Mouse (Mus musculus) cerebellum, postnatal 4 days (tissue): Measurements from ENCODE around the gene Trappc6b.

ENCODE experiments used
- DNase-seq, 2 experiments: peaks; one replicate each; pipeline ENCODE4 v3.0.0; 2022; ENCODE audit warnings: low spot score in 2 of 2, mixed read lengths in 1 of 2

Gene Trappc6b

DNA sequence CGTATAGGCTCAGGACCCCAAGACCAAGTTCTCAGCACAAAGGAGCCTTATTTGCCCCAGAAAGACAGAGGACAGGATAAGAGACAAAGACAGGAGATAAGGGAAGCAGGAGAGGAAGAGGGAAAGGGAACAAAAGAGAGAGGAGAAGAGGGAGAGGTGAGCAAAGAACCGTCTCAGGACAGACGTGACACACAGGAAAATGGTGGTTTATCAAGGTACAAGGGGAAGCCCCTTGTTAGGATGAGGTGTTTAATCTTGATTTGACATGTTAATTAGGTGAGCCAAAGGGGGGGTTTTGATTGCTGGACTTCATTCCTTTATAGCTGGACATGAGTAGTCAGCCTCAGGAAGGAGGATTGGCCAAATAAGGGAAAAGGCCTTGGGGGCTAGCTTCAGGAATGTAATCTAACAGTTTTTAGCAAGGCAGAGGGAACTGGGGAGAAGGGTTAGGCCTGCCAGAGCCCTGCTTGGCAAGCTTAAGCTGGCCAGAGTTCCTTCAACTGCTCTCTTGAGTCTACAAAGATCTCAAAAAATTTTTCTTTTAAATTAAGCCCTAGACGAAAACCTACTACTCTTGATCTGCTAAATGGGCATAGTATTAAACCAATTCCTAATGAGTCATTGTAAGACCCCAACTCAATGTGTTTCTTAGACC lies 5.9 kb downstream of the Trappc6b start:
- no peak for DNase-seq

DNA sequence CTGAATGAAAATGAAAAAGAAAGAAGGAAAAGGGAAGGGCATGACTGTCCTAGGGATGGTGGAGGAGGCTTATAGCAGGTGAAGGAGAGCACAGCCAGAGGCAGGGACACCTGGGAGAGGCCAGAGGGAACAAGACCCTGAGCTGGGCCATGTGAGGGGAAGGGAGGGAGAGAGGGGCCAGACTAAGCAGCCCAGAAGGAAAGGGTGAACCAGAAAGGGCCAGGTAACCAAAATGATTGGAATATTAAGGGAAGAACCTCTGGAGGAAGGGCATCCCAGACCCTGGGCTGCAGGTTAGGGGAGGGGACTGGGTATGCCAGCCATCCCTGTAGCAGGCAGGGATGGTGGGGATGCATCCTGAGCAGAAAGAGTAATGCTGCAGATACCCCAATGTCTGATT lies 7.3 kb downstream of the Trappc6b start:
- no peak for DNase-seq

- no peak for DNase-seq
These were observed 8.1 kb downstream of the Trappc6b start for GRCm38 (mm10) chr12:59053166-59053565.

DNA sequence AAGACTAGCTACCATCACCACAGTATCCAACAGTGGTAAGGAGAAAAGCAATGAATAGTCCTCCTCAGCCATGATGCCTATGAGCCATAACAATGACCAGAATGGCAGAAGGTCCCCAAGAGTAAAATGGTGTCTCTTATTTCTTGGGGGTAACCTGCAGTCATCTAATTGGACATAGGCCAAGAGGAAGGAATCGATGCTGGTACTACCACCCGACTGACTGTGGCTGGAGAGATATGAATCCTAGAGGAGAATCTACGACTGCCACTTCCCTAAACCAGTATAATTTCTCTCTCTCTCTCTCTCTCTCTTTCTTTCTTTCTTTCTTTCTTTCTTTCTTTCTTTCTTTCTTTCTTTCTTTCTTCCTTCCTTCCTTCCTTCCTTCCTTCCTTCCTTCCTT lies 8.8 kb downstream of the Trappc6b start:
- no peak for DNase-seq

DNA sequence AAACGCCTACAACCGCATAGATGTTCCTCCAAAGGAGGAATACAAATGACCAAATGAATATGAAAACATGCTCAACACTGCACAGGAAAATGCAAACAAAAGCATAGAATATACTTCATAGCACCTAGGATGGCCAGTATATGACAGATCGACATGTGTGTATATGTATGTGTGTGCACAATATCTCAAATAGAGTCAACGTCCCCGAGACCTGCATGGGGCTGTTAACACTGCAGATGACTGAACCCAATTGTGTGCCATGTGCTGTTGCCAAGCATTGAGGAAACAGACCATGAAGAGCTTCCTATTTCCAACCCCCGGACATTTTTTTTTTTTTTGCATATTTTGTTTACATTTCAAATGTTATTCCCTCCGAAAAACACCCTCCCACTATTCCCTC lies 20.4 kb downstream of the Trappc6b start:
- DNase-seq = no peak

GRCm38 (mm10) chr12:59039971-59040844 lies 21.1 kb downstream of the Trappc6b start:
- DNase-seq = peak in 1 of 2 experiments; percentile 4

DNA sequence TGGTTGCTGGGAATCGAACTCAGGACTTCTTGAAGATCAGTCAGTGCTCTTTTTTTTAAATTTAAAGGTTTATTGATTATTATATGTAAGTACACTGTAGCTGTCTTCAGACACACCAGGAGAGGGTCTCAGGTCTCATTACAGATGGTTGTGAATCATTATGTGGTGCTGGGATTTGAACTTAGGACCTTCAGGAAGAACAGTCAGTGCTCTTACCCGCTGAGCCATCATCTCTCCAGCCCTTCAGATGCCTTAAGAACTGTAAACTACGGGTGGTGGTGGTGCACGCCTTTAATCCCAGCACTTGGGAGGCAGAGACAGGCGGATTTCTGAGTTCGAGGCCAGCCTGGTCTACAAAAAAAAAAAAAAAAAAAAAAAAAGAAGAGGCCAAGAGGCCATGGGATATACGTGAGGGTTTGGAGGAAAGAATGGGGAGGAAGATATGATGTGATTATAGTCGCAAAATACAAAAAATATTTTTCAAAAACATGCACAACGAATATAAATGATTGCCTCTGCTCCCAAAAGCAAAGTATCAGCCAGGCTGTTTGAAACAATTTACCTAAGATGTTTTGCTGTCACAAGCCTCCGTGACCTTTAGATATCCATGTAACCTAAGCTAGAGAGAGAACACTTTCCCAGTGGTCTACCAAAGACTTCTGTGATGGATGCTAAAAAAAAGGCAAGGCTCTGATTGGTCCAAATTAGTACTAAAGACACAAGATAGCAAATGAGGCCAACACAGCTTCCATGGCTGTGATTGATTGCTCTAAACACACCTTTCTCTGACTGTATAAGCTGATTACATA lies 21.9 kb downstream of the Trappc6b start:
- no peak for DNase-seq

- no peak for DNase-seq
These were observed 29.2 kb downstream of the Trappc6b start for GRCm38 (mm10) chr12:59032101-59032500.

DNA sequence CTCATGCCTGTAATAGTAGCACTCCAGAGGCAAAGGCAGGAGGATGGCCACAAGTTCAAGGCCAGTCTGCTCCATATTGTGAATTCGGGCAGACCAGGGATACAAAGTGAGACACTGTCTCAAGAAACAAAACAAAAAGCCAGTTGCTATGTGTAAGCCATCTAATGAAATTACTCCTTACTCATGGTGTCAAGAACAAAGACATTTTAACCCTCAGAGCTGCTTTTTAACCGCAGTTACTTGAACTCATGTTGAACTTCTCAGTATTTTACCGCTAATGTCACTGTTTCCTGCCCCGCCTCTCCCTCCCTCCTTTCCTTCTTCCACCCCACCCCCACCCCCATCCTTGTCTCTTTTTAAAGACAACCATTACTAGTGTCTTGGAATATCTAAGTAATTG lies 40.0 kb downstream of the Trappc6b start:
- no peak for DNase-seq

DNA sequence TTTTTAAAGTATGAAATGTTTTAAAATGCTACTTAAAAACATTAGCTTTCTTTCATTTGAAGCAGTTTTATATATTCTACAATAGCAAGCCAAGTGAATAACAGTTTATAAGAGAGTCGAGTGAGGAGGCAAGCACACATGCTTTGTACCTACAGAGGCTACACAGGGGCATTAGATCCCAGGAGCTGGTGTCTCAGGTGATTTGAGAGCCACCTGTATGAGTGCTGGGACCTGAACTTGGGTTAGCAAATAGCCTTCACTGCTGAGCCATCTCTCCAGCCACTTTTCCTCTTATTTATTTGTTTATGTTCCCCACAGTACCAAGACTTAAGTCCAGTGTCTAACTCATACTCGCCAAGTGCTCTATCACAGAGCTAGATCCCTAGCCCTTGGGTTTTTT lies 41.4 kb downstream of the Trappc6b start:
- no peak for DNase-seq

- no peak for DNase-seq
These were observed 43.3 kb downstream of the Trappc6b start for GRCm38 (mm10) chr12:59017970-59018369.

GRCm38 (mm10) chr12:59013234-59013633 lies 48.0 kb downstream of the Trappc6b start, which contains the start of gene Gemin2:
Gene Gemin2 (plus strand): TSS chr12:59013393.
- DNase-seq = peak; percentile 67 to 84

DNA sequence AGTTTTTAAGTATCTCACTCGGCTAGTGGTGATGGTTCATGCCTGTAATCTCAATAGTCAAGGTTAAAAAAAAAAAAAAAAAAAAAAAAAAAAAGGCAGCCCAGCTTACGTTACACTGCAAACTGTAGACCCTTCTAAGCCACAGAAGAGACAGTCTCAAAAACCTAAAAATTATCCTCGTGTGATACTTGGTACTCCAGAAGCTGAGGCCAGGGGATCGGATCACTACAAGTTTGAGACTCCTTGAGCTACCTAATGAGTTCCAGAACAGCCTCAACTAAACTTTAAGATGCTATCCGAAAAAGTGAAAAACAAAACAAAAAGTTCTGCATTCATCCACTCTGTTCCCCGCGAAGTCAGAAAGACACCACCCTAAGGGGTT lies 48.6 kb downstream of the Trappc6b start:
- DNase-seq = no peak

GRCm38 (mm10) chr12:59011844-59012709 lies 49.2 kb downstream of the Trappc6b start, which contains the start of gene Sec23a:
Gene Sec23a (minus strand): TSS chr12:59012017.
- peak; percentile 96 for DNase-seq

GRCm38 (mm10) chr12:59011275-59011843 lies 49.9 kb downstream of the Trappc6b start:
- no peak for DNase-seq

GRCm38 (mm10) chr12:59010482-59010881 lies 50.8 kb downstream of the Trappc6b start:
- no peak for DNase-seq
